Mouse (Mus musculus) Muller cell, postnatal 12 days (primary cell): ENCODE data around the gene Sorcs1.

Experiments
- DNase-seq: peaks from one replicate; pipeline ENCODE4 v3.0.0-alpha.2; 2015; ENCODE audit errors: inconsistent ontology term

Sorcs1 gene

GRCm38 (mm10) chr19:50422928-50423327 is 255.5 kb downstream of the Sorcs1 start:
- DNase-seq: no peak

DNA sequence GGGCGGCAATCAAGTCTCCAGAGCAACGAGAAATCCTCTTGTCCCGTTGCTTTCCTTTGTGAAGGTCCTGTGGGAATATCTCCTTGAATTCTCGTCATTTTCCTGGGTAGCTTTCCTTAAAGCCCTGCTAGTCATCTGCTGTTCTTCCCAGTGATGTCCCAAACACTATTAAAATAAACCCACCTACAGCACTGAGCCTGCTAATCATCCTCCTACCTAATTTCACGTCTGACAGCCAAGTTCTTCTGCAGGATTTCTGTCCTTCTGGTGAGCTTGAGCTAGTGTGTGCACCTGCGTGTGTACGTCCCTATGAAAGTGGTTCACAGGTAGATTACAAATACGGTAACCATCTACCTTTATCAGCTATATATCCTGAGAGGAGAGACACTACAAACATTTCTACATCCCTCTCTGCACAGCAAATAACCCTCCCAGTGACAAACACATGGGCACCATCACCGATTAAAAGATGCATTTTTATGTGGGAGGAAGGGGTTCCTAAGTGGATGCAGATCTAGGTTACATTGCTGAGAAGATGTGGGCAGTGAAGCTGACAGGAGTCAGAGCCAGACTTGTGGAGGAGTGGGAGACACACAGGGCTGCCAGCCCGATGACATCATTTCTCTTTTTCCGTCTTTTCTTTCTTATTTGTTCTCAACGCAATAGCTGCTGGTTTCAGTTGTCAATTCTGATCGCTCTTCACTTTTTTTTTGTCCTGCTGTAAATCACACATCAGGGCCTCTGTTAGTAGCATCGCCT is 259.3 kb downstream of the Sorcs1 start:
- peak; percentile 53 for DNase-seq

- peak; percentile 93 for DNase-seq
These were observed 267.9 kb downstream of the Sorcs1 start for GRCm38 (mm10) chr19:50410561-50410960.

DNA sequence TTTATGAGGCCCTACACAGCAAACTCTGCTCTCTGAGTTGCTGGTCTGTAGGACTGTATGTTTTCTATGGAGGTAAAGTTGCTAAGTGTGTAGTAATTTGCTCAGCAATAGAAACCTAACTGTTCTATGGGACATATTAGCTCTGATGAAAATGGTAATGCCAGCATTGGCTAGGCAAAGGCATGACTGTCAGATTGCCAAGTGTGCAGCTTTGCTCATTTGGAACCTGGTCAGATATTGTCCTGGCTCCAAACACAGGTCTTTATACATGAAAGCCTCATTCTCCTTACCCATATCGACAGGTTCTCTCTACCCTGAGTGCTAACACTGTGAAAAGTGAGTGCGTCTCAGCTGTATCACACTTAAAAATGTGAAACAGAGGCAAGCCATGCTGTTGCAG is 280.1 kb downstream of the Sorcs1 start:
- DNase-seq: no peak

DNA sequence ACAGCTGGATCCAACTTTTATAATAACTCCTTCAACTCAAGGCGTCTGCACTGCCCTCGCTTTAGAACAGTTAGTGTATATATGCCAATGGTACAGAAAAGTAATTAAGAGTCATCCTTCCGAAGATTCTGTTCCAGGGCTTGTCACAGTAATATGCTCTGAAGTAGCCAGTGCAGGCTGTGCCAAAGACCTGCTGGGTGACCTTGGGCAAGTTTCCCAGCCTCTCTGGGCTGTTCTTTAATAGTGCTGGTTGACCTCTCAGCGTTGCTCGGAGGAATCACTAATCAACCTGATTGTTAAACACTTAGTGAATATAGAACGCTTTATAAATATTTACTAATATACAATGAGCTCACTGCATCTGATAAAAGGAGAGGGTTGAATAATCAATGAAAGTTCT is 282.7 kb downstream of the Sorcs1 start:
- DNase-seq: no peak

- DNase-seq: peak; percentile 95
These were observed 284.3 kb downstream of the Sorcs1 start for GRCm38 (mm10) chr19:50394101-50394500.

GRCm38 (mm10) chr19:50389925-50390552 is 288.4 kb downstream of the Sorcs1 start:
- DNase-seq: no peak

GRCm38 (mm10) chr19:50378901-50379300 is 299.5 kb downstream of the Sorcs1 start:
- DNase-seq: no peak

- DNase-seq: peak; percentile 89
These were observed 303.7 kb downstream of the Sorcs1 start for GRCm38 (mm10) chr19:50374751-50375150.

DNA sequence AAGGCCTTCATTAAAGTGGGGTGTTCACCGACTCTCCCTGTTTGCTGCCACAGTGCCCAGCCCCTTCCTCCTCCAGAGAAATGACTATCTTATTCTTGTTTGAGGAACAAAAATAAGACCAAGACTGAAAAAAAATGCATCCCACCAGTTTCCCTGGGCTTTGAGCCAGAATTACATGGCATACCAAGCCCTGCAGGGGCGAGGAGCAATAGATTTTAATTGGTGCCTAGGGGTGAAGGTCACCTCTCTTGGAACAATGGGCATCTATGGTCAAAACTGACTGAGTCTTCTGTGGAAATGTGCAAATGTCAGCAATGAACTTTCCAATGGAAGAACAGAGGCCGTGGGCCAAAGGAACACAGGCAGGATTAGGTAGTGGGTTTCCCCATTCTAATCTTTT is 312.0 kb downstream of the Sorcs1 start:
- DNase-seq: peak; percentile 90

DNA sequence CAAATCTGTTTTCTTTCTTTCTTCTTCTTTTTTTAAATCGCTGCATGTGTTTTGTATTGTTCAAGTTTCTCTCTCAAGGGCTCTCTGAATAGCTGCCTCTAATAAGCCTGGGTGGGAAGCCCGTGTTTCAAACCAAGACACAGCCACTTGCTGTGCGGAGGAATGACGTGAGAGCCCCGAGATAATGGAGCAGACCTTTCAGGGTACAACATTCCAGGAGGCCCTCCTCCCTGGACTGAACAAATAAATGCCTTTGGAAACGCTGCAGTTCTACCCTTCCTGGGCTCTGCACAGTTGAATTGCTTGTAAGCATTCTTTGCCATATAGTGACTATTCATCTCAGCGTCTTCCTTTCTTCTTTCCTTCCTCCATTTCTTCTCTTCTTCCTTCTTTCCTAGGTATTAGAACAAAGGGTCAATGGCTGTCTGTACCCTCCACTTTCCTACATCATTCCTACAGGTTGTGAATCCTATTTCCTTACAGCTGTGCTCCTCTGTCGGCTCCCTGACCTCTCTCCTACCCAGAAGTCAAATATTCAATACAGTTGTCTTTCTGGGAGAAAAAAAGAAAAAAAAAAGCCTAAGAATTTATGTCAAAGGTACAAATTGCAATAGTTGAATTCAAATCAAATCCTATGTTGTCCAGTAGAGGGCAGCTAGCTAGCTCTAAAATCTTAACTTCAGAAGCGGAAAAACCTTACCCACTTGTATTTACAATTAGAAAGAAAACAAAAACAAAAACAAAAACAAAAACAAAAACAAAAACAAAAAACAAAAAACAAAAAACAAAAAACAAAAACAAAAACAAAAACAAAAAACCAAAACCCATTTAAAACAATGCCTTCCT is 315.6 kb downstream of the Sorcs1 start:
- peak; percentile 81 for DNase-seq

DNA sequence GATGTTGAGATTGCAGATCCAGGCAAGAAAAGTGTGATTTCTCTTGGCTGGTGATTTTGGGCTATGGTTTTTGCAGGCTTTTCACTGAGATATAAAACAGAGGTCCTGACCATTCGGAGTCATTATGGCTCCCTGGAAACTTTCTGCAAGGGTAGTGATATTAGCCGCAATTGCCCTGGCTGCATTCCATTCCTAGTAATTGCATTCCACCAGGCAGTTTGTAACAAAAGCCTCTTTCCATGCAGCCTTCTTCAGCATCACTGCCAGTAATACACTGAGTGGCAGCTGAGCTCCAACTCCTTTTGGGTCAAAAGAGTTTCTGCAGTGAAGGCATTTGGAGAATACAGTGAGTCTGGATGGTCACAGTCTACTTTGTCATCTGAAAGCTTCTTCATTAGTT is 319.9 kb downstream of the Sorcs1 start:
- peak; percentile 92 for DNase-seq

DNA sequence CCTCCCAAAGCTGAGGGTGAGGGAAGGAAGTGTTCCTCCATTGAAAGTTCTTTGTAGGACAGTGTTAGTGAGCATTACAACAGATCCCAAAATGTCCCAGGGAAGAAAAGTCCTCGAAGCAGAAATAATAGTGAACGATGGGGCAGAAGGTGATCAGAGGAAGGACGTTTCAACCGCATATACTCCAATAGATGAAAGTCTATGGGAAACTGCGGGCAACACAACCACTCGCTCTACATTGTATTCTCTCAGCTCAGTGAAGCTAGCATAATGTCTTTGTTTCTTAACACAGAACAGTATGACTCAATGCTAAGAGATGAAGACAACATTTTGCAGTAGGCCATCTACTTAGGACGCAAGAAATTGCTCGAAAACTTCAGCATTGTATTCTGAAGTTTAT is 339.2 kb downstream of the Sorcs1 start:
- DNase-seq: peak; percentile 95

- peak; percentile 84 for DNase-seq
These were observed 341.7 kb downstream of the Sorcs1 start for GRCm38 (mm10) chr19:50336751-50337150.

- DNase-seq: no peak
These were observed 347.3 kb downstream of the Sorcs1 start for GRCm38 (mm10) chr19:50331136-50331535.

DNA sequence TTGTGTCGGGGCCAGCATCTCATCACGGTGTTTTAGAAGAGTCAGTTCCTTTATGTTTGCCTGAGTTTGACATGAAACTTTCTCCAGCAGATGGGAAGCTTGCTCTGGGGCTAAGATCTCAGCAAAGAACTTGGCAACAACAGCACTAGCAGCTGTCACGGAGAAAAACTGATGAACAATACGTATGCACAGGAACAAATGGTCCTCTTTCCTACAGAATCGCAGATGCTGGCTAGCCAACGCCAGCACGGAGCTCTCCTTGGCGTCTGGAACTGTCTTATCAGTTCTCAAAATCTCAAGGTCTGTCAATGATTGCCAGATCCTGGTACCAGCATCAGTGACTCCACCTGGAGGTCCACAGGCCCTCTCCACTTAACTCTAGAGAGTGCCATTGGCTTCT is 350.6 kb downstream of the Sorcs1 start:
- no peak for DNase-seq

DNA sequence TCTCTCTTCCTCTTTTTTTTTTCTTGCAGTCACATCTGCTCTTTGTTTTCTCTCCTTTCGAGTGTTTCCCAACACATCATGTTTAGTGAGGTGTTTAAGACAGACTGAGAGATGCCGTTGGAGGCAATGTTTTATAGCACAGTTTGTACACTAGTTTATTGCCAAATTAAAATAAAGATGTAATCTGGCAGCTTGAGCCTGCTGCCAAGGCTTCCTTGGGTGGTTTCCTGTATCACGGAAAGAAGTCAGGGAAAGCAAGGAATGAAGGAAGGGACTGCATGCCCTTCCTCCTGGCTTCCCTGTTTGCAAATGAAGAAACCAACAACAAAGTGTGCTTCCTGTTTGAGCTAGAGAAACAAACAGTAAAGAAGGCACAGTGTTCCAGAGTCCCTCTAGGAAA is 352.3 kb downstream of the Sorcs1 start:
- no peak for DNase-seq

GRCm38 (mm10) chr19:50325686-50326085 is 352.8 kb downstream of the Sorcs1 start:
- peak; percentile 31 for DNase-seq

GRCm38 (mm10) chr19:50307046-50307445 is 371.4 kb downstream of the Sorcs1 start:
- no peak for DNase-seq

DNA sequence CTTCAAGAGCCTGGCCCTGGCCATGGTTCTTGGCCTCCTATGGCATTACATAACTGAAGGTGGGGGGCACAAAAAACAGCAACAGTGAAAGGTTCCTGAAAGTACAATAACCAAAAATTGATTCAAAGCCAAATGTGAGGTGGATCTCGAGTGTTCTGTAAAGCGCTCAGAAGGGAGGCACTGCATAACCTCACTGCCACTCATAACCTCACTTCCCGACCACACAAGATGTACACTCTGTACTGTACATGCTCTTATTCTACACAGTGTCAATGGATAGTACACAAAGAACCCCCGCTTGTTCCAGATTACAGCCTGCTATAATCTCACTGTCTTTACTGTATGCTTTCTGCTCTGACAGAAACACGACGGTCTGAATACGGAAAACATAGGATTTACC is 384.2 kb downstream of the Sorcs1 start:
- no peak for DNase-seq

- peak; percentile 50 for DNase-seq
These were observed 414.0 kb downstream of the Sorcs1 start for GRCm38 (mm10) chr19:50264450-50264849.

GRCm38 (mm10) chr19:50258718-50259413 is 419.6 kb downstream of the Sorcs1 start:
- DNase-seq: peak; percentile 61
